Mouse (Mus musculus) MN1 (cell line): ENCODE measurements at regions not wholly inside any gene's neighbourhood (a gene's known extent, or its start where the extent isn't known, plus 50 kb on each side); places are given as distances from the start of the nearest gene placed in this dataset.

ENCODE experiments used
- DNase-seq: peaks from one replicate; pipeline ENCODE4 v3.0.0-alpha.2; 2016; ENCODE audit warnings: low spot score

DNA sequence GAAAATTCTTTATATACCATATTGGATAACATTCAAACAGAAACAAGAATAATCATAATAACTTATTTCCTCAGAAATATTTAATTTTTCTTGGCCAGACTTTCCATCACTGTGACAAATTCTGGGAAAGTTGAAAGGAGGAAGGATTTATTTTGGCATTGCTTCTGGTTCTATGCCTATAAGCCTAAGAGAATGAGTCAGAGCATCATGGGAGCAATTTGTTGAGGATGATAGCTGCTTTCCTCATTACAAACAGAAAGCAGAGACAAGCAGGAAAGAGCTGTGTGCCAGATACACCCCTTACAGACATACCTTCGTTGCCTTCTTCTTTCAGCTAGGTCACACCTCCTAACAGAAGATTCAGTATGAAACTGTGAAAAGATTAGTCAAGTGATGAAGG lies 115.3 kb downstream of the Rgs21 start:
- DNase-seq = no peak

DNA sequence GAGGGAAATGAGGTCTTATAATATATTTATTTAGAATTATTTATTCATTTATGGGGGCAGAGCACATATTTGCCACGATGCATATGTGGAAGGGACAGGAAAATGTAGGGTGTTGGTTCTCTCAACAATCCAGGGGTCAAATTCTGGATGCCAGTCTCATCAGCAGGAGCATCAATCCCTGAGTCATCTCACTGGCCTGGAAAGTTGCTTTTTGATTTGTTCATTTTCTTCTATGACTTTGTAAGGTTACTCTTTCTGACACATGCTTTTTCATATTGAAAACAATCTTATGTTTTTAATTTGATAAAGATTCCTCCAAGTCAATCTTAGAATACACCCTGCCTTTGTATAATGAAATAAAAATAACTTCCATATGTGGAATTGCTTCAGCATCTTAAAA lies 115.7 kb downstream of the Rgs21 start:
- DNase-seq = no peak

DNA sequence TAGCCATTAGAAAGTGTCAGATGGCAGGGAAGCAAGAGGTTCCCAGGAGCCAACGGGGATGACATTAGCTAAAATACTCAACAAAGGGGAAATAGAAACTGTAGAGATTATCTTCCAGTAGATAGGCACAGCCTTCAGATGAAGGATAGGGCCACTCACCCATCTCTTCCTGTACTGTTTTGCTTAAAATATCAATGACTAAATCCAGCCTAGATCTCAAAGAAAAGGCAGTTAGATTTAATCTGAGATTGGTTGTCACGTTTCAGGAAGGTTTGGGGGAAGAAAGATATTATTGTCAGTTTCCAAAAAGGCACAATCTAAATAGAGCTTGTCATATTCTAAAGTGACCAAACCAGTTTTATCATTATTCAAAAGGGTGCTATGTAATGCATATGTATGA lies 130.8 kb downstream of the Rgs21 start:
- no peak for DNase-seq

DNA sequence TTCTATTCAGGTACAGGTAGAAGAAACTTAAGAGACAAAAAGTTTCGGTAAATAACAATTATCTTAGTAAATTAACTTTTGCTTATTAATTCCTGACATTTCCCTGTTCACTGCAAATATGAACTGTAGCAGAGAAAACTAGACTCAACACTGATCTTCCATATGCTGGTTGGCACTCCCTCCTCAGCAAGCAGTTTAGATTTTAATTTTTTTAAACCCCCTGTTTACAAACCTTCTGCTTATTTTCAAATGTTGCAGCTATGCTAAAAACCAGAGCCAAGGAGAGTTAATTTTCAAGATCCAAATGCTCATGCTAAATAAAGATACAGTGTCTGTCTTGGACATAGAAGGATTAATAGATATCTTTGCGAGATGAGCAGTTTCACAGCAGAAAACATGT lies 134.7 kb downstream of the Rgs21 start:
- DNase-seq = no peak

DNA sequence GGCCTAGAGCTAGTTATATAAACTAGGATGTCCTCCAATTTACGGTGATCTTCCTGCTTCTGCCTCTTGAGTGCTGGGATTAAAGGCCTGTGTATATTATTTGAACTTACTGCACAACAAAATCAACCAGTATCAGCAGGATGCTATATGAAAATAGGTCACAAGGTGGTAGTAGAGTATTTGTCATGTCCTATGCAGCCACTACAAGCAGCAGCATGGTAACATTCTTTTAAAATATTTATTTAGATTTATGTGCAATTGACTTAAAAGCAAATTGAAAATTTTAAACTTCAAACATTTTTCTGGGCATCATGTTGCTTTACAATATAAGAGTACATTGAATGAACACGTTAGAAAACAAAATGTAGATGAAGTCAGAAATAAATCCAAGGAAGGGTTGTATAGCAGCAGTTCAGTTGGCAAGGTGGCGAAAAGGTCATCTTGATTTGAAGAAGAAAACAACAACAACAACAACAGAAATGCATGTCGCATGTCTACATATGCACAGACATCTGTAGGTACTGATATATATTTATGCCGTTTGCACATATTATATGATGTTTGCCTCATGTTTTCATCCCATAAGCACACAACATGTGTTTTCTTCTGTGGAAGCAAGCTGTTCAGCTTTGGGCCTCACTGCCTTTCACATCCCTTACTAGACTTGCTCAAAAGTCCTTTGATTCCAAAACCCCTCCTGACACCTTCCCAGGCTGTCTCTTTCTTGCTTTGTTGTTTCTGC lies 135.8 kb downstream of the Rgs21 start:
- DNase-seq = peak; percentile 11

DNA sequence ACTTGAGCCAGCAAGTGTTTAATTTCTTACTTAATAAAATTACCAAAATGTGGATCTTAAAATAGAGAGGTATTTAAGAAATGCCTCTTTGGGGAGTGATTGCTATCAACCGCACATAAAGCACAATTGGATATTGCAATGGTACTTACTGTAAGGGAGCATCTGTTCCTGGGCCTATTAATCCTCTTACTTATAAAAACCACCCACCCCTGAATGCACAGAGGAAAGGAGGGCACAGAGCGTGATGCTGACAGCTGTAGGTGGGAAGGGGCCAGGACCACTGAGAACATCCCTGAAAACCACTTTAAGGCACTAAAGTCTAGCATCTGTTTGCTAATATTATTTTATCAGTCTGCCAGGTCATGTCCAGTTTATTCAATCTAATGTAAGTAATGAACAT lies 146.1 kb downstream of the Rgs21 start:
- no peak for DNase-seq

DNA sequence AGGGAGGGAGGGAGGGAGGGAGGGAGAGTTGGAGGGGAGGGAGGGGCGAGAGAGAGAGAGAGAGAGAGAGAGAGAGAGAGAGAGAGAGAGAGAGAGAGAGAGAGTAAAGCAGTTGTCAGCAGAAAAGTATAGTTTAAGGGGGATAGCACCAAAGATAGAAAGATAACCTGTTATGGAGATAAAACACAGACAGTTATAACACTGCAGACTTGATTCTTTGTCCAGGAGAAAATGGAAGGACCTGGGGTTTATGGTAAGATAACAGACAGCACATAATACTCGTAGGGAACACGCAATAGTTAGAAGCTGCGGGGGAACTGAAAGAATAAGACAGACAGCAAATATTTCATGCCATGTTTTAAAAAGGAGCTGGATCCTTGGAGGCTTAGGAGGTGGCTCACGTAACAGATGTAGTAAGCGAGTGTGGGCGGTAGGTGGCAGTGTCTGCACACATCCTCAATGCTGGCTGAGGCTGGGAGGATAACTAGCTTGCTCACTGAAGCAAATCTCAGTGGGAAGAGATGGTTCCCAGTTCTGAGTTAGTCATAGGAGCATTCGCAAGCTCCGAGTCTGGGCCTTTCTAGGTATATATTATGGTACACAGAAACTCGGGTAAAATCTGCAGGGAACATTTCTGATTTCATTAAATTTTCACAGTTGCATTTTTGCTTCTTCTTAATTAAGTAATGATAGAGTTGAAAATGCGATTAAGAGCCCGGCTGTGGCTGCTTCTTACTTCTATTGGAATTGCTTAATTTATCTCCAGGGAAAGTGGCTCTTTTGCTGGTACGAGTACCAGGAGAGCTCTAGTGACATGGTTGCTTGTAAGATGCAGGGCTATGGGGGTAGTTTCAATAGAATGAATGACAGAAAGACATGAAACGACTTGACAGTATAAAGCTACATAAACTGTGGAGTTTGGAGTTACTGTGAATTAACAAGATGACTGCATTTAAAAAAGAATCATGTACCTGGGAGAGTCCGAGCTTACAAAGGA lies 157.6 kb upstream of the Rgs1 start:
- DNase-seq = peak; percentile 73

DNA sequence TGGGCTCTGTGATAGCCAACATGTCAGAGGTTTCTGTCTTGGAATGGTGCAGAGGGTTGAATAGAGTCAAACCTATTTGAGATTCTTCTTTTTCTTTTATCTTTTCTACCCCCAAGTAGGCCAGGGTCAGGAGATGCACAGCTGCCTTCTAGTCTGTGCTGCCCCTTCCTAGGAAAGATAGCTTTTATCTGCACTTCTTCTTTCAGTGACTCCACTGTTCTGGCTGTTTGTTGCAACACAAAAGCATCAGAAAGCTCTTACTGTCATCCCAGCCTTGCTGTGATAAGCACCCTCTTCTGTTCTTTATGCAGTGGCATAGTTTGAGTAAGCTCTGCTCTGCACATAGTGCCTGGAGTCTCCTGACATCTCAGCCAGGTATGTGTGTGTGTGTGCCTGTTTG lies 156.7 kb upstream of the Rgs1 start:
- DNase-seq = no peak

DNA sequence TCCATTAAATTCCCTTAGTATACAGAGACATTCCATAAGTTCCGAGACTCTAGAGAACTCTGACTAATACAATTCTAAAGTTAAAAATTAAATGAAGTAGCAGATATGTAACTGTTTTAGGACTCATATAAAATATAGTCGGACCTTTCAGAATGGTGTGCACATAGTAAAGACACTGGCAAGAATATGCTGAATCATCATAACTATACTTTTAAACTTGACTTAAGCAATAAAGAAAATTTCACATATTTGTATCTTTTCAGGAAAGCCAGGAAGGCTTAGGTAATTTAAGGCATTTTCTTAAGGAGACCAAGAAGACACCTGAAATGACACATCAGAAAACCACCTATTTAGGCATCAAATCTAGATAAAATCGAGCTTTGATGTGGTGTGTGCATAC lies 156.0 kb upstream of the Rgs1 start:
- DNase-seq = no peak

DNA sequence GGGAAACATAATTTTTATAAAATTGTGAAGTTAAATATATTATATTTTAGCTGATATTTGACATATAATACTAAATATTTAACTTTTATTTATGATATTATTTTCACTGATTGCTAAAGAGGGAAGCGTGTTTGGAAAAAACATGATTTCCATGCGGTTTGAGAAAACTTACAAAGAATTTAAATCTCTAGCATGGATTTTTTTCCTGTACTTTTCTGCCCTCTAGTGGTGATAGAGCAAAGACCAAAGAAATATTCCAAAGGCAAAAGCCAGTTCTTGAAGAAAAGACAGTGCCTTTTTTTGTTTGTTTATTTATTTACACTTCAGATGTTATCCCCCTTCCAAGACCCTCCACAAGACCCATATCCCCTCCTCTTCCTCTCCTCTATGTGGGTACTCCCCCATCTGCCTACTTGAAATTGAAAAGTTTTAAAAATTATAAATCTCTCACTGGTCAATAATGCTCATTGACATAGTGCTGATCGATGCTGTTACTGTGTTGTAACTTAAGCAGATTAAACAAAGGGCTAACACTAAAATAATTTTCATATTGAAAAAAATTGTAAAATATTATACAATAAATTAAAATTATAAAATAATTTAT lies 131.1 kb upstream of the Rgs1 start:
- DNase-seq = peak; percentile 70

DNA sequence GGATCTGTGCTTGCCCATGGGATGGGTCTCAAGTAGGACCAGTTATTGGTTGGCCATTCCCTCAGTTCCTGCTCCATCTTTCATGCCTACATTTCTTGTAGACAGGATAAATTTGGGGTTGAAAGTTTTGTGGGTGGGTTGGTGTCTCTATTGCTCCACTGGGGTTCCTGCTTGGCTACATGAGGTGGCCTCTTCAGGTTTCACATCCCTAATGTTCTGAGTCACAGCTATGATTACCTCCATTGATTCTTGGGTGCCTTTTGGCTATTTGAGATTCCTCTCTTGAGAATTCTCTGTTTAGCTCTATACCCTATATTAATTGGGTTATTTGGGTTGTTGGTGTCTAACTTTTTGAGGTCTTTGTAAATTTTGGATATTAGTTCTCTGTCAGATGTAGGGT lies 125.1 kb upstream of the Rgs1 start:
- no peak for DNase-seq

DNA sequence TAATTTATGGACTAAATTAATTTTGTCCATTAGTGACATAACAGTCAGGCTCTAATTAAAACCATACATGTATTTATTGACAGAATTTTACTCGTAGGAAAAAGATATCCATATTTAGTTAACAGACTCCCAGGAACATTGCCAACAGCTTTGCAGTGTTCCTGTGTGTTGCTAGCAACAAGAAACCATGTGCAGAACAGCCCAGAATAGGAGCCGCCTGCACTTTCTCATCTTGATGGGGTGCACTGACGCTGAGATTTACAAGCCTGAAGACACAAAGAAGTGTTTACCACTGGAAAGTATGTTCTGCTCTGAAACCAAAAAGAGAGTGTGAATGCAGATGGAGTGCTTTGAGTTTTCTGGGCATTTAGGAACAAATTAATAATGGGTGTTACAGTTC lies 118.5 kb upstream of the Rgs1 start:
- peak; percentile 42 for DNase-seq

DNA sequence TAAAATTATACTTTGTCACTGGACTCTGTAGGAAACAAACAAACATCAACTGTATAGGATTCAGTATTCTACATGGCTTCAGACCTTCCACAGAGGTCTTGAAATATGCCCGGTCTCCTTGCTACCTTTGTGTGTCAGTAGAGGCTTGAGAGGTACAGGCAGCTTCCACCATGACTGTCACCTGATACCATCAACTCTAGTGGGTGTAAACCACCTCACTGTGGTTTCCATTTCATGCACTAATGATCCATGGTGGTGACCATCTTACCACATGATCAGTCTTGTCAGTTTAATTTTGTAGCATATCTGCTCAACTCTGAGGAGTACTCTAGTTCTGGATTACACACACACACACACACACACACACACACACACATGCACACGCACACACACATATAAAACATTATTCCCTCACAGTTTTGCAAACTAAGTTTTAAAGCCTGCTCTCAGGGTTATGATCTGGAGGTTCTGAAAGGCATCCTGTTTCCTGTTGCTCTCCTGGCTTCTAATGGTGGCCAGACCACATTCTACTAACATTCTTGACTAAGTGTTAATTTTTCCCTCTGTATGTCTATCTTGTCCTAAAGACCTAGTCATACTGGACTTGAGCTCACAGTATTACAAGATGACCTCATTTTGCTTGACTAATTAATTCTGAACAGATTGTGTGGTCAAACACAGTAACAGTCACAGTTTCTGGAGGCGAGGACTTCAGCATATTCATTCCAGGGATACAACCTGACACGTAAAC lies 106.7 kb upstream of the Rgs1 start:
- DNase-seq = no peak

DNA sequence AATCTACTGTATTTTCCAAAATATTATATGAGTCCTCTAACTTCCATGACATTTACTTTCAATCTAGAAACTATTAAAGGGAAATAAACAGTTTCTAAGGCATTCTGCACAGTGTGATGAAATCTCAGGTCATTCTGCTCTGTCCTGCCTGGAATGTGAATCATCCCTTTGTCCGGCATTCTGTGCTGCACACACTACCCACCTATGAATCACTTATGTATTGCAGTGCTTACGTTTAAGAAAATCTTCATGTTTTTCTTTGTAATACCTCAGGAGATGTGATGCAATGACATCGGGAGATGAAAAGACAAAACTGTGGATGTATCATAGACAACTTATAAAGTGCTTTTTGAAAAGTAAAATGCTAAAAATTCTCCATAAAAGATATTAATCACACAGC lies 106.0 kb upstream of the Rgs1 start:
- no peak for DNase-seq

DNA sequence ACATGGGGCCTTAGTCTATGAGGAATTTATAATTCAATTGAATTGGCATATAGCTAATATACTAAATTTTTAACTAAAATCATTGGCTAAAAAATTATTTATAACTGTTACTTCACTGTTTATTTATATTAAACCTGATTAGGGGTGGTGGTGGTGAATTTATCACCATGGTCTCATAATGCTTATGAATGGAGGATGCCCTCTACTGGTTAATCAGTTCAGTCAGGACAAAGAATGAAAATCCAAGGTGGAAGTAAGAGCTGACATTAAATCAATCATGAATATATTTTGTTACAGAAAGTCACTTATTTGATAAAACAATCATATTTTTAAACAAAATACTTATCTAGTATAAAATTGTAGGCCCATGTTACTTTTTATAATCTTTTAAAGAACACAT lies 104.3 kb upstream of the Rgs1 start:
- no peak for DNase-seq

DNA sequence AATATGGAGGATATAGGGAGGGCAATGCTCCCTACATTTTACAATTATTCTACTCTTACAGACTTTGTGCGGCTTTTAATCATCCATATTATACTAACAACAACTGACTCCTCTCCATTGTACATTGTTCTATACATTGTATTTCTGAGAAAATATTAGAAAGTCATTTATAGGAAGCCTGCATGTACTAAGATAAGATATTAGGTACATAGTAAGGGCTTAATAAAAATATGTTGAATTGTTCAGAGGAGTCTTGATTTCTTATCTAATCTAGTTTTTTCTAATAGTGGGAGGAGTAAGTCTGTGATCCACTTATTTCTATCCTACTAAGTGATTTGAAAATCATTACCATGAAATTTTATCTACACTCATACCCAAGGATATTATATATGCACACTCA lies 94.8 kb upstream of the Rgs1 start:
- DNase-seq = no peak

DNA sequence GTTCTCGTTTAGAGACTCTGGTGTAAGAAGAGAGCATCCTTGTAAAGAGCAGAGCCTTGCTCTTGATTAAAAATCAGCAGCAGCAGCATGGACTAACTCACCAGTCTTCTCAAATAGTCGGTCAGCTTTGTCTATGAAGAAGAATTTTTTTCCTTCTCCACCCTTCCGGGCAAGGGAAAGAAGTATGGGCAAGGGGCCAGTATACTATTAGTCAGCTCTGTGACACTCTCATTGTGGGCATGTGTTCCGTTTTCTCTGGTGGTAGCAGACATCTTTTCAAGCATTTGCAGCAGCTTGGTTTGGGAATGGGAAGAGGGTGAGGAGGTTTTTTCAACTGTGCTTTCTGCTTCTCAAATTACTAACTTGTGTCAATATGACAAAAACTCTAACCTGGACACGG lies 94.3 kb upstream of the Rgs1 start:
- DNase-seq = no peak

DNA sequence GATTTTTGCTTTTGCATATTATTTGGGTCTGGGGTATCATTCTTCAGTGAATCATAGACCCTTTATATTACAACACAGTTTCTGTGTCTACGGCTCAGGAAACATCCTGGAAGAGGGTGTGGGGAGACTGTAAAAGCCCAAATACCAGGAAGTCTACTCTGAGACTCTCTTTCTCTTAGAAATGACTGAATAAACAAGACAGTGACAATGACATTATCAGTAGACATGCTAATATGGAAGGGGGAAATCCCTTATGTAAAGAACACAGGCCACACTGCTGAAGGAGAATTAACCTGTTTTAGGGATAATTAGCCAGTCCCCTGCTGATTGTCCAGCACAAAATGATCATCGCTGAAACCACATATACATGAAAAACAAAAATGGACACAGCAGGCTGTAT lies 88.5 kb upstream of the Rgs1 start:
- DNase-seq = no peak

DNA sequence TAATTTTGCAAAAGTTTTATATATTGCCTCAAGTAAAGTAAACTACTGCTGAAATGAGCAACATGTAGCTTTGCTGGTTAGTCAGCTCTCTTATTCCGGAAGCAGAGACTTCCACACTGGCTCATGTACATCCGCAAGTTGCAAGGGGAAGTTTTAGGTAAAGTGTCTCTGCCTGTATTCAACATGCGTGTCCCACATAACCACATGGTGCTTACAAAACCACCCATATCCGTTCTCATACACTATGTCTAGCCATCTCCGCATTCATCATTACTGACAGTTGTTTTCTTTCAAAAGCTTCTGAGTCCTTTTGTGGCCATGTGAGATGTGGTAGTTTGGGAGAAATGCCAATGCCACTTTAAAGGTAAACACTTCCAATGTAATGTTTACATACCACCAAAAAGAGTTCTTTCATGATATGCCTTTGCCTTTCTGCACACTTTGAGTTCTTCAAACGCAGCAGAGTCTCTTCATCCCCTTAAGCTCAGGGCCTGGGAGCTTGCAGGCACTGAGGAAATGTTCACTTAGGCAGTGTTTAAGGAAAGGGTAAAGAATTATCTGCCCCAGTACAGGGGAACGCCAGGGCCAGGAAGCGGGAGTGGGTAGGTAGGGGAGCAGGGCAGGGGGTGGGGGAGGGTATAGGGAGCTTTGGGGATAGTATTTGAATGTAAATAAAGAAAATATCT lies 81.5 kb upstream of the Rgs1 start:
- no peak for DNase-seq

DNA sequence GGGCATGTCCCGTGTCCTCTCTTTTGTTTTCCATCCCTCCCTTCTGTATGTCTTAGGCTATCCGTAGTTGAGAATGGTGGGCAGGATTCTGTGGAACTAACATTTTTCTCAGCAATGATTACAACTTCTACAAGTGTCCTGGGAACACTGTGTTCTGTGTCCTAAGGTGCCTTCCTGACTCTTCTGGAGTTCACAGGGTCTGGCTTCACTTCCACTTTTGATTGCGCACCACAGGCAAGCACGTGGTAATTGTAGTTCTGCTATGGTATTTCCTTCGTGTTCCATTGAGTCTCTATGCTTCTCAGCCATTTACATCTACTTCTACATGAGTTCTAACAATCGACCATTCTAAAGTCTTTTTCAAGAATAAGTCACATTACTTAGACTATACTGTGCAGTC lies 70.4 kb upstream of the Rgs1 start:
- DNase-seq = no peak

DNA sequence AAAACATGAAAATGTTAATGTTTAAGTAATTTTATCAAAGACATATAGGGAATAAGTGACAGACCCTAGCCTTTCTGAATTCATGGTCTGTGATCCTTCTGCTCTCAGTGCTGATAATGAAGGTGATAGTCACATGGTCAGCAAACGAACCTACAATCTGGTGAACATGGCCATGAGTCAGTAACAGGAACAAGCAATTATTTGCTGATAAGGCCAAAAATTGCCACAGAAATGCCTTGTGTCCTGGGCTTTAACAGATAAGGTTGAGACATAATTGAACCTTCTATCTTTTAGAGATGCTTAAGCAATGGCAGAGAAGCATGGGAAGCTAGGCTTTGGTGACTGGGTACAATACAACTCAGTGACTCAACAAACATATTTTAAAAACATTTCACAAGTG lies 69.2 kb upstream of the Rgs1 start:
- no peak for DNase-seq

DNA sequence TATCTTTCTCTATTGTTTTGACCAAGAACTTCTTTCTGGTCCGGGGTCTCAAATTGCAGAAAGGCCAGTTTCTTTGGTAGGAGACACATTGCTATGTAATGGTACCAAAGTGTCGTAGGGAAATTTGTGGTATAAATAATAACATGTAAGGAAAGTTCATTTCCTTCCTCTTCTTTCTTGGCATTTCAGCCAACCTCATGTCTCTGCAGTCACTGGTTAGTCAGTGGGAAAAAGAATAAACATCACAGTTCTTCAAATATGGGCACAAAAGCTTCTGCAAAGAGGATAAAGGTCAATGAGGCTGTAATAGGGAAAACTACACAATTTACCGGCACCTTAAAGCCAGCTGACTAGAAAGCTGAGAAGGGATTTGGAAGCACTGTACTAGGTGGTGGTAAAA lies 68.5 kb upstream of the Rgs1 start:
- DNase-seq = no peak
